Mouse (Mus musculus) G1E (cell line): ENCODE results near the gene Rspo3. TPM values are rescaled to one million over a fixed set of nuclear protein-coding genes. Genes with fewer than 3 reads are reported as not detected.

Source experiments
- ATAC-seq: 2 replicates; pipeline ENCODE4 v1.8.0; 2016; ENCODE audit warnings: mild to moderate bottlenecking; ENCODE audit not compliant: insufficient number of reproducible peaks, poor library complexity, low FRiP score, severe bottlenecking; ENCODE audit errors: extremely low read depth
- DNase-seq: peaks from one replicate; pipeline ENCODE4 v3.0.0; 2012; ENCODE audit warnings: low spot score
- H3K27me3 ChIP-seq: 2 replicates; pipeline ENCODE4 v1.6.1; 2012; ENCODE audit warnings: mild to moderate bottlenecking, low read length, inconsistent platforms; ENCODE audit not compliant: insufficient read depth
- H3K36me3 ChIP-seq: replicated peaks from 2 replicates; pipeline ENCODE3; 2012; ENCODE audit warnings: mild to moderate bottlenecking, inconsistent platforms
- H3K4me1 ChIP-seq: 2 replicates; pipeline ENCODE4 v1.6.1; 2012; ENCODE audit warnings: low read depth, low read length, inconsistent platforms, mixed read lengths; ENCODE audit not compliant: insufficient read depth
- H3K4me3 ChIP-seq: 2 replicates; pipeline ENCODE4 v1.5.1; 2012; ENCODE audit warnings: low read depth, mild to moderate bottlenecking, inconsistent platforms, low read length, moderate library complexity, mixed read lengths
- H3K9me3 ChIP-seq: replicated peaks from 2 replicates; pipeline ENCODE4 v1.6.1; 2012; ENCODE audit warnings: inconsistent platforms
- CTCF ChIP-seq: IDR thresholded peaks from 2 replicates; pipeline ENCODE4 v1.5.1; 2012; ENCODE audit warnings: low read depth, low read length, inconsistent platforms, mixed read lengths
- GATA1 ChIP-seq: IDR thresholded peaks from 2 replicates; pipeline ENCODE4 v1.6.1; 2012; ENCODE audit warnings: borderline replicate concordance, low read length, inconsistent platforms, mixed read lengths
- GATA2 ChIP-seq: IDR thresholded peaks from 2 replicates; pipeline ENCODE4 v1.6.1; 2012; ENCODE audit warnings: low read depth, low read length, inconsistent platforms, borderline replicate concordance
- POLR2AphosphoS5 ChIP-seq: IDR thresholded peaks from 2 replicates; pipeline ENCODE4 v1.6.1; 2012; ENCODE audit warnings: low read depth, low read length, inconsistent platforms; ENCODE audit not compliant: insufficient replicate concordance
- TAL1 ChIP-seq: conservative IDR thresholded peaks from 2 replicates; pipeline ENCODE4 v1.6.1; 2012; ENCODE audit warnings: low read depth, low read length, inconsistent platforms, mixed read lengths
- polyA plus RNA-seq: library from polyadenylated mRNA; stranded (reverse); fragments of >175 nt; gene quantifications from 2 replicates; pipeline ENCODE4 v1.2.3, GENCODE M21; 2012
- total RNA-seq, 2 experiments: library from RNA; stranded (forward) in 1 of 2; stranded (reverse) in 1 of 2; fragments of 200-1000 nt in 1 of 2; fragments of >200 nt in 1 of 2; fragmentation: Nextera tagmentation in 1 of 2; gene quantifications; 2 replicates each; pipeline ENCODE4 v1.2.3; 2014 to 2017

The Rspo3 gene
- total and polyA plus RNA-seq, 3 experiments: 0.75 to 6.7 (median 6.1) TPM

GRCm38 (mm10) chr10:29445076-29445475 lies 90.6 kb downstream of the Rspo3 start:
- no peak overlapping the region for H3K4me3 ChIP-seq
- no peak for TF ChIP-seq CTCF
- no peak for TF ChIP-seq GATA2
- no peak for TF ChIP-seq TAL1
- H3K9me3 ChIP-seq: no peaks in the 10 kb centered on the region
- DNase-seq (no peak), ATAC-seq (no peak)
- H3K4me1 ChIP-seq: no peaks in the 10 kb centered on the region
- no peaks in the 10 kb centered on the region for H3K27me3 ChIP-seq
- no peaks in the 10 kb centered on the region for H3K36me3 ChIP-seq

DNA sequence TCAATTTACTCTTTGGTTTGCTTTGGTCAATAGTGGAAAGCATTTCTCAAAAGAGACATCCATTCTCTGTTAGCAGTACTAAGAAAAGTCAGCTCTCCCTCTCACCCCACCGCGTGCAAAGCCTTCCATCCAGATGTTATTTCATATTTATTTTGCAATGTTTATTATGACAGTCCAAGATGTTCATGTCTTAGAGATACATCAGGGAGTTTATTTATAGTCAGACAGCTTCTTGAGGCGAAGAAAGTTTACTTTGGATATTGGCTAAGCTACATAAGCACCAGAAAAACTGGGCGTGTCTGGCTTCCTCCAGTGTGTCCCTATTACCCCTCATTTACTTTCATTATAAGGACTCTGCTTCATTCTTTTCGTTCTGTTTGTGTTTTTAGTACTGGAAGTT lies 94.4 kb downstream of the Rspo3 start:
- DNase-seq (no peak), ATAC-seq (no peak)
- TF ChIP-seq GATA2 (no peak), GATA1 (no peak), CTCF (no peak), TAL1 (no peak), POLR2AphosphoS5 (no peak)
- Histone ChIP-seq H3K4me3 (no peak overlapping the region), H3K4me1 (no peaks in the 10 kb centered on the region), H3K27me3 (no peaks in the 10 kb centered on the region), H3K9me3 (no peaks in the 10 kb centered on the region), H3K36me3 (no peaks in the 10 kb centered on the region)

GRCm38 (mm10) chr10:29432935-29433453 lies 102.7 kb downstream of the Rspo3 start:
- Histone ChIP-seq H3K36me3 (no peaks in the 10 kb centered on the region), H3K4me3 (no peak overlapping the region), H3K9me3 (no peaks in the 10 kb centered on the region), H3K27me3 (no peaks in the 10 kb centered on the region), H3K4me1 (no peaks in the 10 kb centered on the region)
- DNase-seq (no peak), ATAC-seq (no peak)
- TF ChIP-seq TAL1: no peak
- TF ChIP-seq CTCF: no peak
- no peak for TF ChIP-seq POLR2AphosphoS5
- no peak for TF ChIP-seq GATA2
- TF ChIP-seq GATA1: no peak

DNA sequence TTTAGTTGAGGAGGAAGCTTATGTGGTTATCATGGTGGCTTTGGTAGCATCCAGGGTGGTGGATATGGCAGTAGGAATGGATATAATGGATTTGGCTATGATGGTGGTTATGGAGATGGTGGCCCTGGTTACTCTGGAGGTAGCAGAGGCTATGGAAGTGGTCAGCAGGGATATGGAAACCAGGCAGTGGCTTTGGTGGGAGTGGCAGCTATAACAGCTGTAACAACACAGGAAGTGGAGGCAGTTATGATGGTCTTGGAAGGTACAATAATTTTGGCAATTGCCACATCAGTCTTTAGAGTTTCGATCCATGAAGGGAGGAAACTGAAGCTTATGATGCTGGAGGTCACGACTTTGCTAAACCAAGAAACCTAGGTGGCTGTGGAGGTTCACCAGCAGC lies 109.0 kb downstream of the Rspo3 start:
- DNase-seq (no peak), ATAC-seq (no peak)
- no peaks in the 10 kb centered on the region for H3K36me3 ChIP-seq
- H3K9me3 ChIP-seq: no peaks in the 10 kb centered on the region
- TF ChIP-seq TAL1: no peak
- H3K27me3 ChIP-seq: 0 out of 2 replicates have a peak, but pooled peaks cover 2% of the 10 kb centered on the region
- no peak overlapping the region for H3K4me3 ChIP-seq
- no peaks in the 10 kb centered on the region for H3K4me1 ChIP-seq

DNA sequence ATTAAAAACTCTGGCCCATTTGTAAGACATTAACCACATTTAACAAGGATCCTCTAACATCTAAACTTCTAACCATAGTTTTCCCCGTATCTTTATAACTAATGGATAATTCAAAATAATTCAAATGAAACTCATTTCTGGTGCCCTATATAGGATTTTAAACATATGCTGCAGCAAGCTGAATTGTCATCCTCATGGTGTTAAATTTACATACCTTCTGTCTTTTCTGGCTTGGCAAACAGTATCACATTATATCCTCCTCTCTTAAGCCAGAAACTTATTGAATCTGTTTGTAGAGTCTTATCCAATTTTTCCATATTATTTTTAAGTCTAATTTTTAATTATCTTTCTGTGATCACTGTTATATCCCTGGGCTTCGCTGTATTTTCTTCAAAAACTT lies 111.1 kb downstream of the Rspo3 start:
- no peaks in the 10 kb centered on the region for H3K36me3 ChIP-seq
- ATAC-seq: no peak
- no peaks in the 10 kb centered on the region for H3K9me3 ChIP-seq
- 0 out of 2 replicates have a peak, but pooled peaks cover 2% of the 10 kb centered on the region for H3K27me3 ChIP-seq
- DNase-seq: no peak
- no peak for TF ChIP-seq GATA2
- TF ChIP-seq TAL1: no peak
- TF ChIP-seq CTCF: no peak
- no peak for TF ChIP-seq POLR2AphosphoS5
- TF ChIP-seq GATA1: no peak
- no peak overlapping the region for H3K4me3 ChIP-seq
- H3K4me1 ChIP-seq: no peaks in the 10 kb centered on the region

GRCm38 (mm10) chr10:29414361-29414760 lies 121.3 kb downstream of the Rspo3 start:
- DNase-seq (no peak), ATAC-seq (no peak)
- Histone ChIP-seq H3K27me3 (no peaks in the 10 kb centered on the region; the same call in 1 of the 2 replicates), H3K4me3 (no peak overlapping the region), H3K36me3 (no peaks in the 10 kb centered on the region), H3K4me1 (no peaks in the 10 kb centered on the region), H3K9me3 (no peaks in the 10 kb centered on the region)
- no peak for TF ChIP-seq GATA2
- no peak for TF ChIP-seq TAL1
- no peak for TF ChIP-seq GATA1
- TF ChIP-seq POLR2AphosphoS5: no peak
- no peak for TF ChIP-seq CTCF
